Mouse (Mus musculus) cerebellum, adult 9-11 months (tissue): Measurements from ENCODE around the gene Usp3.

ENCODE experiments used
- DNase-seq: peaks from one replicate; pipeline ENCODE4 v3.0.0; 2022

Gene Usp3

DNA sequence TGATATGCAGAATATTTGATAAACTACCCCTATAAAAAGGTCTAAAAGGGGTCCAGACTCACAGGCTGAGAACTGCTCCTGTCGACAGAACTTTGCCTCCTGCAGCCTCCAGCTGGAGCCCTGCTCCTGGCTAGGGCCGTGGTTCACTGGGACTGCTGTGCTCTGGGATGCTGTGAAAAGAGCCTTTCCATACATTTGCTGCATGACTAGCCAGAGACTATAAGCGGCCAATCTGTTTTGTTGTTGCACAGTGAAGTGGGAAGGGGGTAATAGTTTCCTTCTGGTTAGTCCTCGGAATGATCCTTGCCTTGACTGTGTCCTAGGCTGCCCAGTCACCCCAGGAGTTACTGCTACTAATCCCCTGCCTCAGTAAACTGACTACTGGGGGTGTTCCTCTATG lies 86.9 kb downstream of the Usp3 start:
- DNase-seq: no peak

DNA sequence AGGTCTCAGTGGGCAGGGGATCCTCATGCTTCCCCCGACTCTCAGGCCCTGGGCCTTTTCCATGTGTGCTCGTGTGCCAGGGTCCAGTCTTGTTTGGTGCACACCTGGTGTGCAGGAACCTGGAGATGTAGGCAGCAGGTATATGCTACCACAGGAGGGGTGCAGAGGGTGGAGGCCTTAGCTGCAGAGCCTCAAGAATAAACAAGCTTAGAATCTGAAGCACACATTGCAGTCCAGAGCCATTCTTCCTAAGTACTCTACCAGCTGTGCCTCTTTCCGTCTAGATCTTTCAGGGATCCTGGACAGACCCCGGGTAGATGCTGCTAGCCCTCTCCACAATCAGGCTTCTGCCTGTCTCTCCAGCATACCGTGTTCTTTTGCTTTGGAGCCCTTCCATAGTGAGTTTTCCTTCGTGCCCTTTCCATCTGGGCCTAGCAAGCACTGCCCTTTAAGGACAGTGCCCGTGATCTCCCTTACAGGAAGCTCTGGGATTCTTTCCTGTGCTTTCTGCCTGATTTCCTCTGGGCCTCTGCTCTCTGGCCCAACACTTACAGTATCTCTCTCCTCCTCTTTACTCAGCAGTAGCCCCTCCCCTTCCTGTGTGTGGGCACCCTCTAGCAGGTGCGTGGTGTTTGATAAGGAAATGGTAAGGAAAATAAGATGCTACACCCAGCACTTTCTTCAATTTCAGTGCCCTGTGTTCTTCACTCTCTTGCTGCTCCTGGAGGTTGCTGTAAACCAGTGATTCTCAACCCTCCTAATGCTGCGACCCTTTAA lies 87.6 kb downstream of the Usp3 start:
- DNase-seq: no peak

GRCm38 (mm10) chr9:66504518-66504917 lies 88.4 kb downstream of the Usp3 start:
- no peak for DNase-seq

GRCm38 (mm10) chr9:66503879-66504411 lies 89.0 kb downstream of the Usp3 start:
- DNase-seq: no peak

- no peak for DNase-seq
Observed at GRCm38 (mm10) chr9:66501248-66501647, 91.7 kb downstream of the Usp3 start.

DNA sequence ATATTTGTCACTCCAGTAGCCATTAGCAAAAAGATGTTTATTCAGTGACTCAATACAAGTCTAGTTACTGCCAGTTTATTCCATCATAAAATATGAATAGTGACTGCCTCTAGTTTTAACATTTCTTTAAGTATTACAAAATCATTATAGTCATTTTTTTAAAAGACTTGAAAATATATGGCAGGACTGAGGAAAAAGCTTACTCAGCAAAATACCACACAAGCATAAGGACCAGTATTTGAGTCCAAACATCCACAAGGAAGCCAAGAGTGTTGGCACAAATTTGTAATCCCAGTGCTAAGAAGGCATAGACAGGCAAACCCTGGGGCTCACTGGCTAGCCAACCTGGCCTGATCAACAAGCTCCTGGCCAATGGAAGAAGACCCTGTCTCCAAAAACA lies 99.0 kb downstream of the Usp3 start:
- DNase-seq: no peak

GRCm38 (mm10) chr9:66492361-66492760 lies 100.6 kb downstream of the Usp3 start:
- no peak for DNase-seq

DNA sequence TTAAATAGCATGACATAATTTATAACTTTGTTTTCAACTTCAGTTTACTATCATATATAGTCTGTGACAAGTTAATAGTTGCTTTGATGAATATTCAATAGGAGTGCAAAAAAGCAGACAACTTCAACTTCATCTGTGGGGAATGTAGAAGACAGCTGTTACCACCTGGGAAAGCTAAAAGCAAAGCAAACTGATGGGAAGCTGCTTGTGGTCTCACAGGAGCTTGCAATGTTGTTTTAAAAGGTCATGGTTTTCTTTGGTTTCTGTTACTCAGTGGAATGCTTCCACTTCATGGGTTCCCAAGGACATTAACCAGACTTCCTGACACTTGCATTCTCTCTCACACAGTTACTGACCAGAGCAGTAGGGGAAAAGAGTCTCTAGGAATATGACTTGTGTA lies 104.2 kb downstream of the Usp3 start:
- DNase-seq: no peak

GRCm38 (mm10) chr9:66483429-66483828 lies 109.5 kb downstream of the Usp3 start:
- no peak for DNase-seq

DNA sequence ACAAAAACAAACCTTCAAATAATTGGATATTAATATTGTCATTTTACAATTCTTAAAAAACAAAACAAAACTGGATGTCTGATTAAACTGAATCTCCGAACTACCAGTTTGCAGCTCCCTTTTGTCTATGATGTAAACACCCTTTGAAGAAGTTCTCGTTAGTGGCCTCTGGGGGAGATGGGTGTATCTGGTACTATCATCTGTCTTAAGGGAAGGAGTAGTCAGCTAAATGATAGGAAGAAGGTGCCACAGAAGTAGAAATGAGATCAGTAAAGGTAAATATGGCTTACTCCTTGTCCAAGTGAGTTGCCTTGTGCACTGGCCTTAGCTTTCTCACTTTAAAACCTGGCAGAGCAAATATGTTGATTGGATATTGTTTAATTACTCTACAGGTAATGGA lies 115.2 kb downstream of the Usp3 start:
- DNase-seq: no peak

DNA sequence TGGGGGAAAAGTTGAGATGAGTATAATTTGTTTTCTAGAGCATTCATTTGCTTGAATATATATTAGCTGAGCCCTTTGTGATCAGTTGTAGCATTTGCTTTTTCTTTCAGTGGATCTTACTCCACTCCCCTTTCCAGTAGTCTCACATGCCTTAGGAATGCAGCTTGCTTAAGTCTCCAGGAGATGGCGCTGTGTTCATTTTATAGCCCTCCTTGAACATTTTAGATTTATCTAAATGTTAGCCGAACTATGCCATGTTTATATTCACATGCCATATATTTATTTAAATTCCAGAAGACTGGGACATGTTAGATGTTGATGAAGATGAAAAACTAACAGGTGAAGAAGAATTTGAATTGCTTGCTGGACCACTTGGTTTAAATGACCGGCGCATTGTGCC lies 127.9 kb downstream of the Usp3 start:
- DNase-seq: peak; percentile 12
